Mouse (Mus musculus): ENCODE data around the gene Acyp1.

DNA sequence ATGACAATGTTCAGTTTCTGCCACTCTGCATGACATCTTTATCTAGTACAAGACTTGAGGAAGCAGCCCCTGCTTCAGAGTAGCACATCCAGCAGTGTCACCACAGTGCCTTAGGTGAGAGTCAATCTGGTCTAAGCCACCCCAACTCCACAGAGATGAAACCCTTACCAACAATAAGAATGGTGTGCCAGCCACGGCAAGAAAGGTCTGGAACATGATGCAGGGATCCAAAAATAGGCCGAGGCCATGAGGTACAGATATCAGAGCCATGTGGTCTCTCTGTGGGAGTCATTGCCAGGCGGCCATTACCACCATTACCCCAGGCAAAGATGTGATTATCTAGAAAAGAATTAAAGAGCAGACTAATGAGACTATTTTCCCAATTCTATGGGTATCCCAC lies 20.4 kb upstream of the Acyp1 start:
- TF ChIP-seq POLR2A (IDR thresholded peaks at IDR 0.05; ENCODE audit: extremely low read depth, insufficient read depth, low read length) (no peak), CTCF (IDR thresholded peaks at IDR 0.05; ENCODE audit: extremely low read depth, insufficient read depth, low read length) (no peak)

All from cortical plate, adult 2 months (tissue).